Mouse (Mus musculus): ENCODE measurements around the gene Zfp280c.
A peak's percentile ranks its signal among the peaks of the same experiment; 100 is the strongest.

Zfp280c gene

GRCm38 (mm10) chrX:48594099-48594760 lies at the start of gene Zfp280c:
Gene Zfp280c, minus strand, starts transcription at chrX:48594504.
- peak; percentile 80 for DNase-seq

- DNase-seq: no peak
Observed at GRCm38 (mm10) chrX:48637032-48637431, 42.7 kb upstream of the Zfp280c start.

- DNase-seq: no peak
Observed at GRCm38 (mm10) chrX:48624054-48624420, 29.7 kb upstream of the Zfp280c start.

GRCm38 (mm10) chrX:48623379-48624053 lies 29.2 kb upstream of the Zfp280c start, which contains the start of gene Slc25a14:
Gene Slc25a14, plus strand, starts transcription at chrX:48623413.
- DNase-seq: peak; percentile 82

GRCm38 (mm10) chrX:48623049-48623378 lies 28.7 kb upstream of the Zfp280c start:
- no peak for DNase-seq

GRCm38 (mm10) chrX:48604872-48605271 lies 10.6 kb upstream of the Zfp280c start:
- DNase-seq: no peak

- DNase-seq: no peak
Observed at GRCm38 (mm10) chrX:48596906-48597305, 2.6 kb upstream of the Zfp280c start.

- DNase-seq: no peak
Observed at GRCm38 (mm10) chrX:48596053-48596452, 1.7 kb upstream of the Zfp280c start.

GRCm38 (mm10) chrX:48593721-48594098 lies 594 bp downstream of the Zfp280c start:
- no peak for DNase-seq

- DNase-seq: no peak
Observed at GRCm38 (mm10) chrX:48583332-48583731, 11.0 kb downstream of the Zfp280c start.

GRCm38 (mm10) chrX:48532175-48532574 lies 62.1 kb downstream of the Zfp280c start:
- peak; percentile 32 for DNase-seq

- DNase-seq: no peak
Observed at GRCm38 (mm10) chrX:48526435-48526834, 67.9 kb downstream of the Zfp280c start.

GRCm38 (mm10) chrX:48525866-48526265 lies 68.4 kb downstream of the Zfp280c start:
- no peak for DNase-seq

- no peak for DNase-seq
Observed at GRCm38 (mm10) chrX:48525332-48525731, 69.0 kb downstream of the Zfp280c start.

GRCm38 (mm10) chrX:48523512-48523911 lies 70.8 kb downstream of the Zfp280c start:
- DNase-seq: no peak

- no peak for DNase-seq
Observed at GRCm38 (mm10) chrX:48521651-48522050, 72.7 kb downstream of the Zfp280c start.

- no peak for DNase-seq
Observed at GRCm38 (mm10) chrX:48519549-48520085, 74.7 kb downstream of the Zfp280c start.

- peak; percentile 48 for DNase-seq
Observed at GRCm38 (mm10) chrX:48518808-48519548, 75.3 kb downstream of the Zfp280c start, which contains the start of gene Rab33a. Gene Rab33a, plus strand, starts transcription at chrX:48519285.

GRCm38 (mm10) chrX:48518211-48518807 lies 76.0 kb downstream of the Zfp280c start:
- DNase-seq: peak; percentile 65

GRCm38 (mm10) chrX:48513824-48514223 lies 80.5 kb downstream of the Zfp280c start:
- DNase-seq: no peak

- peak; percentile 95 for DNase-seq
Observed at GRCm38 (mm10) chrX:48513166-48513807, 81.0 kb downstream of the Zfp280c start, which contains the start of gene Aifm1. Gene Aifm1, minus strand, starts transcription at chrX:48513563.

- no peak for DNase-seq
Observed at GRCm38 (mm10) chrX:48493763-48494162, 100.5 kb downstream of the Zfp280c start.

All from layer of hippocampus, adult 9-11 months (tissue).